Mouse (Mus musculus): Measurements from ENCODE around the gene Jmjd7.

DNA sequence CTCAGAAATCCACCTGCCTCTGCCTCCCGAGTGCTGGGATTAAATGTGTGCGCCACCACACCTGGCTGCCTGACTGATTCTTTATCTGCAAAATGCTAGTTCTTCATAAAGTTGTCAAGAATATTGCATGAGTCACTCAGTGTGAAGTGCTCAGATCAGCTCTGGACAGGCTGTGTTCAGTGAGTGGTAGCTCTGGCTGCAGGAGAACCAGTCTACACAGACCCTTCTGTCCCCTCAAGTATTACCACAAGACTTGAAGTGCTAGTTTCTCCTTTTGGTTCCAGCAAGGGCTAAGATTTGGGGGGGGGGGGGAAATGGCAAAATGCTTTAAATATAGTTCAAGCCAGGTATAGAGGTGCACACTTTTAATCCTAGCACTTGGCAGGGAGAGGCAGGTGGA is 39.8 kb upstream of the Jmjd7 start:
- TF ChIP-seq CTCF (IDR thresholded peaks at IDR 0.05; ENCODE audit: control insufficient read depth, insufficient read depth, low read length), result no peak
- no peak for TF ChIP-seq POLR2A (IDR thresholded peaks at IDR 0.05; ENCODE audit: borderline replicate concordance, control insufficient read depth, low read depth, low read length)
